Mouse (Mus musculus) G1E (cell line): Measurements from ENCODE around the gene Pif1. TPM values are rescaled to one million over a fixed set of nuclear protein-coding genes. Genes with fewer than 3 reads are reported as not detected.

Source experiments
- ATAC-seq: 2 replicates; pipeline ENCODE4 v1.8.0; 2016; ENCODE audit warnings: mild to moderate bottlenecking; ENCODE audit not compliant: insufficient number of reproducible peaks, poor library complexity, low FRiP score, severe bottlenecking; ENCODE audit errors: extremely low read depth
- DNase-seq: peaks from one replicate; pipeline ENCODE4 v3.0.0; 2012; ENCODE audit warnings: low spot score
- H3K27me3 ChIP-seq: 2 replicates; pipeline ENCODE4 v1.6.1; 2012; ENCODE audit warnings: mild to moderate bottlenecking, low read length, inconsistent platforms; ENCODE audit not compliant: insufficient read depth
- H3K36me3 ChIP-seq: replicated peaks from 2 replicates; pipeline ENCODE3; 2012; ENCODE audit warnings: mild to moderate bottlenecking, inconsistent platforms
- H3K4me1 ChIP-seq: 2 replicates; pipeline ENCODE4 v1.6.1; 2012; ENCODE audit warnings: low read depth, low read length, inconsistent platforms, mixed read lengths; ENCODE audit not compliant: insufficient read depth
- H3K4me3 ChIP-seq: 2 replicates; pipeline ENCODE4 v1.5.1; 2012; ENCODE audit warnings: low read depth, mild to moderate bottlenecking, inconsistent platforms, low read length, moderate library complexity, mixed read lengths
- H3K9me3 ChIP-seq: replicated peaks from 2 replicates; pipeline ENCODE4 v1.6.1; 2012; ENCODE audit warnings: inconsistent platforms
- CTCF ChIP-seq: IDR thresholded peaks from 2 replicates; pipeline ENCODE4 v1.5.1; 2012; ENCODE audit warnings: low read depth, low read length, inconsistent platforms, mixed read lengths
- GATA1 ChIP-seq: IDR thresholded peaks from 2 replicates; pipeline ENCODE4 v1.6.1; 2012; ENCODE audit warnings: borderline replicate concordance, low read length, inconsistent platforms, mixed read lengths
- GATA2 ChIP-seq: IDR thresholded peaks from 2 replicates; pipeline ENCODE4 v1.6.1; 2012; ENCODE audit warnings: low read depth, low read length, inconsistent platforms, borderline replicate concordance
- POLR2AphosphoS5 ChIP-seq: IDR thresholded peaks from 2 replicates; pipeline ENCODE4 v1.6.1; 2012; ENCODE audit warnings: low read depth, low read length, inconsistent platforms; ENCODE audit not compliant: insufficient replicate concordance
- TAL1 ChIP-seq: conservative IDR thresholded peaks from 2 replicates; pipeline ENCODE4 v1.6.1; 2012; ENCODE audit warnings: low read depth, low read length, inconsistent platforms, mixed read lengths
- polyA plus RNA-seq: library from polyadenylated mRNA; stranded (reverse); fragments of >175 nt; gene quantifications from 2 replicates; pipeline ENCODE4 v1.2.3, GENCODE M21; 2012
- total RNA-seq, 2 experiments: library from RNA; stranded (forward) in 1 of 2; stranded (reverse) in 1 of 2; fragments of 200-1000 nt in 1 of 2; fragments of >200 nt in 1 of 2; fragmentation: Nextera tagmentation in 1 of 2; gene quantifications; 2 replicates each; pipeline ENCODE4 v1.2.3; 2014 to 2017

Gene Pif1
- total and polyA plus RNA-seq, 3 experiments, result 7.1 to 28.7 (median 9.1) TPM

DNA sequence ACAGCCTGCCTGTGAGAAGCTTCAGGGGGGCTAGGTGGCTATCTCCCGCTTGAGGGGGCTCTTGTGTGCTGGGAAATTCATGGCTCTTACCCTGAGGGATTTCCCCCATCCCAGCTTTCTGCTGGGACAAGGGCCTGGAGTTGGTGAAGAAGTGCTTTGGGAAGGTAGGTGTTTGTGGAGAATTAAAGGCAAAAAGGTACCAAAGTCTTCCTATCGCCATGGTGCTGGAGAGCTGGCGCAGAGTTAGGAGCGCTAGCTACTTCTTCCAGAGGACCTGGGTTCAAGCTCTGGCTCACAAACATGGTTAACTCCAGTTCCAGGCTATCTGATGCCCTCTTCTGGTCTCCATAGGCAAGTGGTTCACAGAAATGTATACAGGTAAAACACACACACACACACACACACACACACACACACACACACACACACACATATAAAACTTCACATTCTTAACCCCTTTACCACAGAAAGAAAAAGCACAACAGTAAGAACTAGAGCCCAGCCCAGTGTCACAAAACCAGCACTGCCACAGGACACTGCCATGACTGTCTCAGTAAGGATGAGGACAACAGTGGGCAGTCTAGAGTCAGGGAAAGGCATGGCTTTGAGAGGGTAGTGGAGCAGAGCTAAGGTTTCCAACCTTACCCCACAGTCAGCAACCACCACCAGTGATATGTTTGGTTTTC lies 9.3 kb upstream of the Pif1 start:
- no peak overlapping the region for H3K4me3 ChIP-seq
- H3K9me3 ChIP-seq, result no peaks in the 10 kb centered on the region
- TF ChIP-seq TAL1, result no peak
- TF ChIP-seq POLR2AphosphoS5, result no peak
- no peak for TF ChIP-seq CTCF
- TF ChIP-seq GATA2, result no peak
- TF ChIP-seq GATA1, result no peak
- DNase-seq, result no peak
- H3K4me1 ChIP-seq, result peaks cover 66% of the 10 kb centered on the region
- peaks cover 38% of the 10 kb centered on the region for H3K36me3 ChIP-seq
- H3K27me3 ChIP-seq, result no peaks in the 10 kb centered on the region
- no peak for ATAC-seq

GRCm38 (mm10) chr9:65578801-65579249 lies 8.1 kb upstream of the Pif1 start:
- peak; percentile 11; the same call in 1 of the 2 replicates for ATAC-seq
- peak; percentile 62 for DNase-seq
- H3K36me3 ChIP-seq, result peaks cover 27% of the 10 kb centered on the region
- TF ChIP-seq CTCF (no peak), POLR2AphosphoS5 (no peak), GATA1 (no peak), TAL1 (peak; percentile 19; the same call in 1 of the 2 replicates), GATA2 (no peak)
- H3K27me3 ChIP-seq, result no peaks in the 10 kb centered on the region
- no peaks in the 10 kb centered on the region for H3K9me3 ChIP-seq
- H3K4me3 ChIP-seq, result peak overlapping the region; percentile 74
- peaks cover 70% of the 10 kb centered on the region for H3K4me1 ChIP-seq

DNA sequence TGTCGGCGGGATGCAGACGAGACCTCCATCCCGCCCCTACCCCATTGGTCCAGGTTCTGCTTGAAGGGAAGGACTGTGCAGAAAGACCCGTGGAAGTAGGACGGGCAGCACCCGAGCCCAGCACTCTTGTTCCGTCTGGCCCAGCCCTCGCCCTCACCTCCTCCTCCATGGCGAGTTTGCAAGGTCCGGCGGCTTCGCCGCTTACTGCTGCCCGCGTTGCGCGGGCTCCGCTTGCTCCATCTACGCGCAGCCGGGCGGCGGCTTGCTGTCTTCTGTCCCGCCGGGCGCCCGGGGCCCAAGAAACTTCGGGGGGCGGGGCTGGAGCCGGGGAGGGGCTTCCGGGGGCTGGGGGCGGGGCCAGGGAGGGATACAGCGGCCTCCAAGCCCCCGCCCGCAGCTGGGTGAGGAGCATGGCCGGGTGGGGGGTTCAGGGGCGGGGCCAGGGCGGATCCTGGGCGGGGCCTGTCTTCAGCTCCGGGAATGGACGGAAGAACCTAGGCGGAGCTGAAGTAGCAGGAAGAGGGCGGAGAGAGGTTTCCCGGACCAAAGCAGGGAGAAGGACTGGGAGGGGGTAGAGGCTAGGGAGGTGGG lies 7.1 kb upstream of the Pif1 start, which contains the start of gene Plekho2:
TSS of gene Plekho2 (minus strand) at position 260 of the 591 bp plus-strand sequence.
- peaks cover 65% of the 10 kb centered on the region for H3K4me1 ChIP-seq
- H3K27me3 ChIP-seq, result no peaks in the 10 kb centered on the region
- TF ChIP-seq GATA2 (no peak), TAL1 (no peak), POLR2AphosphoS5 (no peak), GATA1 (no peak), CTCF (no peak)

GRCm38 (mm10) chr9:65580401-65581256 lies 6.3 kb upstream of the Pif1 start:
- peak; percentile 34 for ATAC-seq
- Histone ChIP-seq H3K36me3 (peaks cover 21% of the 10 kb centered on the region), H3K4me1 (peaks cover 58% of the 10 kb centered on the region), H3K9me3 (no peaks in the 10 kb centered on the region), H3K27me3 (no peaks in the 10 kb centered on the region), H3K4me3 (peak overlapping the region; percentile 74)
- DNase-seq, result peak; percentile 58
- no peak for TF ChIP-seq GATA2
- no peak for TF ChIP-seq GATA1
- TF ChIP-seq POLR2AphosphoS5, result no peak
- no peak for TF ChIP-seq TAL1
- TF ChIP-seq CTCF, result peak; percentile 51; the same call in 1 of the 2 replicates

More for the DNA sequence above, 7.1 kb upstream of the Pif1 start, which contains the start of gene Plekho2:
- Histone ChIP-seq H3K9me3 (no peaks in the 10 kb centered on the region), H3K4me3 (peak within 1 kb of the TSS; percentile 74), H3K36me3 (peaks cover 22% of the 10 kb centered on the region)
- ATAC-seq, result peak; percentile 81
- peak; percentile 88 for DNase-seq

DNA sequence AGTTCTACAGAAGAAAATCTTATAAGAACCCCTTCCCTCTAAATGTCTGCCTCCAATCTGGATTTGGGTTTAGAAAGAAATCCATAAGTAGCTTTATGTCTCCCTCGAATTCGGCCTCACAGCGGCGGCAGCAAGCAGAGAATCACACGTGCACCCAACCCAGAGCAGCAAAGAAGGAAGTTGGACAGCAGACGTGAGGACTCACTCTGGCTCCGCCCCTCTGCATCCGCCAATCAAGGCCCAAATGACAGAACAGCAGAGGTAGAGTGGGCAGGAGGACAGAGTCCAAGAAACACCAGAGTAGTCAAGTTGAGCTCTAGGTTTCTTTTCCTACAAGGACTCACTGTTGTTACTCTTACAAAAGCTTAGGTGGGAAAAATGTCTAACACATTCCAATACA lies 3.9 kb upstream of the Pif1 start:
- Histone ChIP-seq H3K36me3 (peaks cover 2% of the 10 kb centered on the region), H3K9me3 (no peaks in the 10 kb centered on the region), H3K27me3 (no peaks in the 10 kb centered on the region), H3K4me1 (peaks cover 56% of the 10 kb centered on the region), H3K4me3 (no peak overlapping the region; the same call in 1 of the 2 replicates)
- DNase-seq, result peak; percentile 57
- ATAC-seq, result peak; percentile 45; the same call in 1 of the 2 replicates
- TF ChIP-seq CTCF (no peak), POLR2AphosphoS5 (no peak), GATA1 (no peak), TAL1 (no peak), GATA2 (no peak)

DNA sequence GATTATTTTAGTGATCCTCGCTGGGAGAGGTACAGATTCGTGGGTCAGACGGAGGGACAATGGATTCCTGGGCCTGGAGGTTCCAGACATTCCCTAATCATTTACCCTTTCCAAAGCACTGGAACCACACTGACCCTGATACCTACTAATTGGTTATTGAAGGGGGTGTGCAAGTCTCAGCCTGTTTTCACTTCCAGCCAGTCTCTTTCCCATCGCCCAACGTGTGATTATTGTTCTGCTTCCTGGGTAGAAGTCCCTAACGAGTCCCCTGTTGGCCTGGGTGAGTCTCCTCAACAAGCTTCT lies 261 bp downstream of the Pif1 start:
- Histone ChIP-seq H3K4me1 (peaks cover 47% of the 10 kb centered on the region), H3K4me3 (peak overlapping the region; percentile 81), H3K36me3 (peaks cover 36% of the 10 kb centered on the region), H3K27me3 (no peaks in the 10 kb centered on the region), H3K9me3 (no peaks in the 10 kb centered on the region)
- TF ChIP-seq TAL1, result no peak
- TF ChIP-seq GATA1, result no peak
- no peak for TF ChIP-seq CTCF
- ATAC-seq (no peak), DNase-seq (no peak)
